Mouse (Mus musculus) MEL (cell line): Measurements from ENCODE around the gene Cdca7. TPM values are rescaled to one million over a fixed set of nuclear protein-coding genes. Genes with fewer than 3 reads are reported as not detected.

ENCODE experiments used
- DNase-seq: peaks from one replicate; pipeline ENCODE4 v3.0.0; 2011; ENCODE audit warnings: low read depth, low spot score
- H3K27ac ChIP-seq: 2 replicates; pipeline ENCODE4 v1.5.1; 2012; ENCODE audit warnings: low read depth, mild to moderate bottlenecking, control low read depth, low read length, moderate library complexity; ENCODE audit not compliant: control insufficient read depth
- H3K27me3 ChIP-seq, 2 experiments: fragments of 150-350 bp in 1 of 2; sonication (generic) in 1 of 2; 2 replicates each; pipeline ENCODE4 v1.6.1; 2012; ENCODE audit warnings: low read length in 2 of 2, mild to moderate bottlenecking in 2 of 2, improper control_type of control experiment in 1 of 2, moderate library complexity in 1 of 2; ENCODE audit not compliant: insufficient read depth in 2 of 2, control insufficient read depth in 1 of 2
- H3K36me3 ChIP-seq, 2 experiments: 2 replicates each; pipeline ENCODE4 v1.6.1; 2012 to 2014; ENCODE audit warnings: low read length in 2 of 2, improper control_type of control experiment in 1 of 2, inconsistent platforms in 1 of 2, mild to moderate bottlenecking in 1 of 2; ENCODE audit not compliant: insufficient read depth in 2 of 2, control insufficient read depth in 1 of 2
- H3K4me1 ChIP-seq, 2 experiments: fragments of 150-350 bp in 1 of 2; sonication (generic) in 1 of 2; 2 replicates each; pipeline ENCODE4 v1.6.1; 2012; ENCODE audit warnings: low read length in 2 of 2, improper control_type of control experiment in 1 of 2, mild to moderate bottlenecking in 1 of 2; ENCODE audit not compliant: insufficient read depth in 2 of 2, control insufficient read depth in 1 of 2
- H3K4me3 ChIP-seq, 2 experiments: fragments of 150-350 bp in 1 of 2; sonication (generic) in 1 of 2; 2 replicates each; pipeline ENCODE4 v1.5.1; 2012; ENCODE audit warnings: low read depth in 2 of 2, low read length in 2 of 2, mild to moderate bottlenecking in 2 of 2, moderate library complexity in 2 of 2, control low read depth in 1 of 2, improper control_type of control experiment in 1 of 2; ENCODE audit not compliant: control insufficient read depth in 1 of 2, insufficient read depth in 1 of 2
- H3K79me2 ChIP-seq: 2 replicates; pipeline ENCODE4 v1.6.1; 2012; ENCODE audit warnings: mild to moderate bottlenecking, low read length, moderate library complexity; ENCODE audit not compliant: control insufficient read depth, poor library complexity, insufficient read depth
- H3K9ac ChIP-seq: 2 replicates; pipeline ENCODE4 v1.6.1; 2012; ENCODE audit warnings: low read depth, mild to moderate bottlenecking, control low read depth, low read length, moderate library complexity; ENCODE audit not compliant: control insufficient read depth, poor library complexity, severe bottlenecking
- H3K9me3 ChIP-seq: fragments of 150-350 bp; sonication (generic); replicated peaks from 2 replicates; pipeline ENCODE4 v1.6.1; 2012; ENCODE audit warnings: mild to moderate bottlenecking, low read length, improper control_type of control experiment, moderate library complexity; ENCODE audit not compliant: insufficient read depth
- CHD1 ChIP-seq: IDR thresholded peaks from 2 replicates; pipeline ENCODE4 v1.6.1; 2012; ENCODE audit warnings: low read depth, mild to moderate bottlenecking, inconsistent platforms, low read length, improper control_type of control experiment
- CTCF ChIP-seq, 3 experiments: IDR thresholded peaks in 2 of 3; conservative IDR thresholded peaks in 1 of 3; 2 replicates each; pipeline ENCODE4 v1.5.1; 2011 to 2012; ENCODE audit warnings: low read length in 3 of 3, low read depth in 2 of 3, mild to moderate bottlenecking in 2 of 3, improper control_type of control experiment in 1 of 3, inconsistent platforms in 1 of 3, mixed read lengths in 1 of 3, moderate library complexity in 1 of 3; ENCODE audit not compliant: control insufficient read depth in 1 of 3, insufficient read depth in 1 of 3, poor library complexity in 1 of 3, severe bottlenecking in 1 of 3
- ELF1 ChIP-seq: IDR thresholded peaks from 2 replicates; pipeline ENCODE4 v1.6.1; 2014; ENCODE audit warnings: low read depth, mild to moderate bottlenecking, inconsistent platforms, low read length, improper control_type of control experiment, moderate library complexity
- EP300 ChIP-seq, 2 experiments: IDR thresholded peaks; 2 replicates each; pipeline ENCODE4 v1.6.1; 2011; ENCODE audit warnings: improper control_type of control experiment in 2 of 2, low read length in 2 of 2, low read depth in 1 of 2, mild to moderate bottlenecking in 1 of 2
- ETS1 ChIP-seq: IDR thresholded peaks from 2 replicates; pipeline ENCODE4 v1.6.1; 2012; ENCODE audit warnings: low read depth, mild to moderate bottlenecking, inconsistent platforms, low read length, improper control_type of control experiment, moderate library complexity
- GABPA ChIP-seq: IDR thresholded peaks from 2 replicates; pipeline ENCODE4 v1.6.1; 2012; ENCODE audit warnings: low read depth, mild to moderate bottlenecking, inconsistent platforms, low read length, improper control_type of control experiment, moderate library complexity
- GATA1 ChIP-seq: IDR thresholded peaks from 2 replicates; pipeline ENCODE4 v1.6.1; 2011; ENCODE audit warnings: low read depth, low read length, improper control_type of control experiment
- MAFK ChIP-seq: IDR thresholded peaks from 2 replicates; pipeline ENCODE4 v1.6.1; 2011; ENCODE audit warnings: low read depth, mild to moderate bottlenecking, low read length, improper control_type of control experiment, borderline replicate concordance
- MXI1 ChIP-seq: IDR thresholded peaks from 2 replicates; pipeline ENCODE4 v1.6.1; 2011; ENCODE audit warnings: mild to moderate bottlenecking, low read depth, low read length, improper control_type of control experiment
- MYB ChIP-seq: IDR thresholded peaks from 2 replicates; pipeline ENCODE4 v1.6.1; 2011; ENCODE audit warnings: mild to moderate bottlenecking, low read depth, low read length, improper control_type of control experiment
- NELFE ChIP-seq: IDR thresholded peaks from 2 replicates; pipeline ENCODE4 v1.6.1; 2011; ENCODE audit warnings: low read depth, low read length, improper control_type of control experiment
- NRF1 ChIP-seq: IDR thresholded peaks from 2 replicates; pipeline ENCODE4 v1.6.1; 2014; ENCODE audit warnings: low read depth, mild to moderate bottlenecking, inconsistent platforms, low read length, improper control_type of control experiment, moderate library complexity; ENCODE audit not compliant: poor library complexity, insufficient read depth, severe bottlenecking
- POLR2AphosphoS2 ChIP-seq: IDR thresholded peaks from 2 replicates; pipeline ENCODE4 v1.6.1; 2011; ENCODE audit warnings: low read length, improper control_type of control experiment
- POLR2AphosphoS5 ChIP-seq: IDR thresholded peaks from 2 replicates; pipeline ENCODE4 v1.6.1; 2012; ENCODE audit warnings: low read depth, borderline replicate concordance, mild to moderate bottlenecking, inconsistent platforms, low read length, moderate library complexity, mixed read lengths
- RCOR1 ChIP-seq: IDR thresholded peaks from 2 replicates; pipeline ENCODE4 v1.6.1; 2012; ENCODE audit warnings: low read depth, mild to moderate bottlenecking, inconsistent platforms, low read length, improper control_type of control experiment
- TAL1 ChIP-seq: IDR thresholded peaks from 2 replicates; pipeline ENCODE4 v1.6.1; 2012; ENCODE audit warnings: mild to moderate bottlenecking, inconsistent platforms, low read length, moderate library complexity, mixed read lengths
- TBP ChIP-seq: IDR thresholded peaks from 2 replicates; pipeline ENCODE4 v1.8.0; 2011; ENCODE audit warnings: low read depth, low read length, improper control_type of control experiment
- ZKSCAN1 ChIP-seq: IDR thresholded peaks from 2 replicates; pipeline ENCODE4 v1.6.1; 2012; ENCODE audit warnings: low read depth, mild to moderate bottlenecking, inconsistent platforms, low read length, improper control_type of control experiment, moderate library complexity
- ZNF384 ChIP-seq: IDR thresholded peaks from 2 replicates; pipeline ENCODE4 v1.6.1; 2012; ENCODE audit warnings: low read depth, mild to moderate bottlenecking, inconsistent platforms, low read length, improper control_type of control experiment
- polyA plus RNA-seq, 2 experiments: library from polyadenylated mRNA; stranded (reverse) in 1 of 2; unstranded in 1 of 2; fragments of >175 nt in 1 of 2; fragments of >200 nt in 1 of 2; gene quantifications; 2 replicates each; pipeline versions ENCODE4 v1.2.1 to v1.2.4; 2012; ENCODE audit warnings: low replicate concordance in 2 of 2, low read depth in 1 of 2; ENCODE audit not compliant: insufficient read length in 2 of 2, insufficient read depth in 1 of 2, missing spikeins in 1 of 2
- total RNA-seq: library from RNA; depleted of rRNA; stranded (reverse); fragments of 300-350 nt; gene quantifications from 2 replicates; pipeline ENCODE4 v1.2.3, GENCODE M21; 2012

Gene Cdca7
- total and polyA plus RNA-seq, 3 experiments: 97.2 to 175 (median 123) TPM

- H3K27ac ChIP-seq: no peak overlapping the region
Observed at GRCm38 (mm10) chr2:72446615-72447014, 29.3 kb upstream of the Cdca7 start.

GRCm38 (mm10) chr2:72453563-72453962 is 22.4 kb upstream of the Cdca7 start:
- Histone ChIP-seq H3K9ac (no peak overlapping the region), H3K4me3 (no peak overlapping the region), H3K79me2 (no peaks in the 10 kb centered on the region), H3K36me3 (no peaks in the 10 kb centered on the region), H3K4me1 (no peaks in the 10 kb centered on the region), H3K27me3 (no peaks in the 10 kb centered on the region), H3K9me3 (no peaks in the 10 kb centered on the region), H3K27ac (no peak overlapping the region)
- no peak for DNase-seq
- TF ChIP-seq MAFK (no peak), TAL1 (no peak), CHD1 (no peak), ZNF384 (no peak), GABPA (no peak), MYB (no peak), ETS1 (no peak), NRF1 (no peak), ZKSCAN1 (no peak), RCOR1 (no peak), EP300 (IDR thresholded peaks at IDR 0.05; ENCODE audit: low read depth in 1 of 2, low read length in 2 of 2) (no peak), TBP (no peak), CTCF (IDR thresholded peaks at IDR 0.05 in 2 of 3, conservative IDR thresholded peaks at IDR 0.05 in 1 of 3; ENCODE audit: control insufficient read depth in 1 of 3, insufficient read depth in 1 of 3, low read depth in 2 of 3, low read length in 3 of 3, poor library complexity in 1 of 3, severe bottlenecking in 1 of 3) (no peak), GATA1 (no peak), NELFE (no peak), ELF1 (no peak), POLR2AphosphoS5 (no peak), POLR2AphosphoS2 (no peak), MXI1 (no peak)

More at GRCm38 (mm10) chr2:72446615-72447014, 29.3 kb upstream of the Cdca7 start:
- Histone ChIP-seq H3K36me3 (peaks cover 0 to 12% of the 10 kb centered on the region in 2 experiments; a peak in 2 of 4 replicates), H3K27me3 (no peaks in the 10 kb centered on the region), H3K4me3 (no peak overlapping the region), H3K9me3 (no peaks in the 10 kb centered on the region)
- DNase-seq: no peak
- TF ChIP-seq MAFK: no peak
- TF ChIP-seq, all 39 proteins: peak for 0
- Histone ChIP-seq H3K4me1 (peaks cover 0 to 16% of the 10 kb centered on the region in 2 experiments; a peak in 3 of 4 replicates), H3K9ac (no peak overlapping the region), H3K79me2 (no peaks in the 10 kb centered on the region)
